ENCODE assay signal across 9 mouse cellular contexts in genomic region chr15:102987124-102987833, GRCm38 (mm10). TPM values are rescaled to one million over a fixed set of nuclear protein-coding genes. Genes with fewer than 3 reads are reported as not detected.
DNase-seq lines count a peak whose midpoint lies in the region; ATAC-seq and TF ChIP-seq lines count a peak whose summit lies in the region.
"Had no signal": no experiment of that assay in that cellular context is flagged by ENCODE, and none has a peak within 500 bp of the region (broad histone marks: within the 10 kb centered on the region; RNA-seq: fewer than 3 reads in every experiment).

No protein-coding gene starts in this region.

- no peak for TF ChIP-seq POLR2A in heart, adult 2 months (IDR thresholded peaks at IDR 0.05; ENCODE audit: insufficient read depth, low read depth, low read length)
- TF ChIP-seq POLR2A in limb, embryonic 14.5 days (IDR thresholded peaks at IDR 0.05; ENCODE audit: borderline replicate concordance, extremely low read depth, insufficient read depth, insufficient read length): no peak

- H3K4me2 ChIP-seq in limb, embryonic 14.5 days (replicated peaks; ENCODE audit: low read depth, low read length, severe bottlenecking): no peak overlapping the region
- H3K4me2 ChIP-seq: embryonic facial prominence, embryonic 12.5 days had no signal

- peak; percentile 82 for DNase-seq in 416B (ENCODE audit: low read depth)
- peak; percentile 92 for DNase-seq in adrenal gland, adult 2 months
- peak; percentile 99 for DNase-seq in embryo, embryonic 10.5 days (ENCODE audit: low spot score)
- peak; percentile 86 to 92 for DNase-seq in heart, adult 2 months
- peak; percentile 97 for DNase-seq in kidney, adult 9 months
- DNase-seq in limb, embryonic 14.5 days (ENCODE audit: low spot score): peak; percentile 96
- peak; percentile 100 for DNase-seq in neural tube, embryonic 10.5 days (ENCODE audit: extremely low spot score, low spot score)
- peak; percentile 89 for DNase-seq in splenic B cell, adult 2 months (ENCODE audit: low read depth, low spot score)

- 4% methylated on average over 21 of the region's 21 CpGs for WGBS in heart, adult 2 months
- 4% methylated on average over 21 of the region's 21 CpGs for WGBS in limb, embryonic 14.5 days

- TF ChIP-seq EP300 in heart, adult 2 months (IDR thresholded peaks at IDR 0.05; ENCODE audit: insufficient read depth, low read depth, low read length): peak; percentile 75; the same call in 1 of the 2 replicates

- no peaks in the 10 kb centered on the region for H3K79me2 ChIP-seq in heart, adult 2 months (replicated peaks; ENCODE audit: control insufficient read depth, insufficient read depth, low read length)

- H3K27me3 ChIP-seq in heart, adult 2 months (ENCODE audit: control insufficient read depth, insufficient read depth, low read length): peaks cover 25% of the 10 kb centered on the region
- peaks cover 96% of the 10 kb centered on the region for H3K27me3 ChIP-seq in limb, embryonic 14.5 days (ENCODE audit: control insufficient read depth, insufficient read depth, low read length)
- H3K27me3 ChIP-seq in splenic B cell, adult 2 months (ENCODE audit: control insufficient read depth, insufficient read depth, low read length, poor library complexity, severe bottlenecking): peaks cover 3% of the 10 kb centered on the region; the same call in 1 of the 2 replicates

- H3K4me1 ChIP-seq in heart, adult 2 months (ENCODE audit: control insufficient read depth, insufficient read depth, low read length): no peaks in the 10 kb centered on the region
- no peaks in the 10 kb centered on the region for H3K4me1 ChIP-seq in limb, embryonic 14.5 days (ENCODE audit: control insufficient read depth, insufficient read depth, low read length)

- H3K9ac ChIP-seq in heart, adult 2 months (ENCODE audit: low read depth, low read length): 0 out of 2 replicates have a peak overlapping the region, but pooled peaks have one; percentile 45
- no peak overlapping the region for H3K9ac ChIP-seq in limb, embryonic 14.5 days (ENCODE audit: low read depth, low read length, severe bottlenecking)
- H3K9ac ChIP-seq: embryonic facial prominence, embryonic 12.5 days had no signal

- peak; percentile 95 for TF ChIP-seq CTCF in heart, adult 2 months (IDR thresholded peaks at IDR 0.05)

- peak; percentile 39; the same call in 1 of the 2 replicates for ATAC-seq in limb, embryonic 14.5 days (ENCODE audit: low FRiP score, low read depth)

- no peaks in the 10 kb centered on the region for H3K36me3 ChIP-seq in heart, adult 2 months (ENCODE audit: control insufficient read depth, insufficient read depth, low read length)
- H3K36me3 ChIP-seq in limb, embryonic 14.5 days (ENCODE audit: control insufficient read depth, insufficient read depth, low read length): no peaks in the 10 kb centered on the region
- no peaks in the 10 kb centered on the region for H3K36me3 ChIP-seq in splenic B cell, adult 2 months (ENCODE audit: control insufficient read depth, insufficient read depth, low read length, poor library complexity, severe bottlenecking)
- H3K36me3 ChIP-seq: embryonic facial prominence, embryonic 12.5 days had no signal

- no peaks in the 10 kb centered on the region for H3K9me3 ChIP-seq in limb, embryonic 14.5 days (ENCODE audit: control insufficient read depth, low read length)
- H3K9me3 ChIP-seq: embryonic facial prominence, embryonic 12.5 days had no signal

- intact Hi-C loops in heart, adult 2 months (cut with DNase I): loop anchor here (1.0 to 10.0 kb wide), 4 partner anchors 134 to 318 kb away; no protein-coding TSS in a partner anchor

- H3K4me3 ChIP-seq in heart, adult 2 months: no peak overlapping the region
- no peak overlapping the region for H3K4me3 ChIP-seq in limb, embryonic 14.5 days (replicated peaks; ENCODE audit: low read length)
- H3K4me3 ChIP-seq: embryonic facial prominence, embryonic 12.5 days had no signal

- H3K27ac ChIP-seq in heart, adult 2 months: no peak overlapping the region
- H3K27ac ChIP-seq in limb, embryonic 14.5 days (replicated peaks; ENCODE audit: low read depth, low read length): no peak overlapping the region
- H3K27ac ChIP-seq: embryonic facial prominence, embryonic 12.5 days had no signal

RNA-seq across cellular contexts. Expression of gene Hoxc8, which starts 3.1 kb away (rescaled TPM):
- 10 to 100 TPM; 30.6 to 40.1 TPM for total RNA-seq in adrenal gland, adult 2 months (2021)
- polyA plus RNA-seq in adrenal gland, adult 2 months (2012; rRNA removed): 13.4 and 17.9 TPM in 2 replicates
- not detected for total RNA-seq in heart, adult 2 months (2021)
- not detected in 2 replicates for polyA plus RNA-seq in heart, adult 2 months (2012; rRNA removed)
- polyA plus RNA-seq in limb, embryonic 14.5 days (2012; rRNA removed): 3.5 and 3.9 TPM in 2 replicates
- 1.9 TPM in 2 replicates for polyA plus RNA-seq in limb, embryonic 14.5 days (2014; fragmentation: Nextera tagmentation; extraction: Ambion mirVana)
- polyA plus RNA-seq: embryonic facial prominence, embryonic 12.5 days had no signal

RNA-seq across cellular contexts. Expression of gene Hoxc6, which starts 10.8 kb away (rescaled TPM):
- 10 to 100 TPM; 52.2 to 60.3 TPM for total RNA-seq in adrenal gland, adult 2 months (2021)
- polyA plus RNA-seq in adrenal gland, adult 2 months (2012; rRNA removed): 41.6 and 58.1 TPM in 2 replicates
- not detected for total RNA-seq in heart, adult 2 months (2021)
- not detected in 2 replicates for polyA plus RNA-seq in heart, adult 2 months (2012; rRNA removed)
- 8.0 and 10.4 TPM in 2 replicates for polyA plus RNA-seq in limb, embryonic 14.5 days (2012; rRNA removed)
- 2.4 and 2.5 TPM in 2 replicates for polyA plus RNA-seq in limb, embryonic 14.5 days (2014; fragmentation: Nextera tagmentation; extraction: Ambion mirVana)
- polyA plus RNA-seq: embryonic facial prominence, embryonic 12.5 days had no signal

RNA-seq across cellular contexts. Expression of gene Hoxc9, which starts 11.0 kb away (rescaled TPM):
- 1 to 10 TPM in 1 of 2 experiments, under 1 TPM in 1; 0.49 to 1.8 TPM for total RNA-seq in adrenal gland, adult 2 months (2021)
- polyA plus RNA-seq in adrenal gland, adult 2 months (2012; rRNA removed): 3.7 and 6.7 TPM in 2 replicates
- total RNA-seq in heart, adult 2 months (2021): not detected
- not detected in 2 replicates for polyA plus RNA-seq in heart, adult 2 months (2012; rRNA removed)
- 2.1 TPM in 2 replicates for polyA plus RNA-seq in limb, embryonic 14.5 days (2012; rRNA removed)
- polyA plus RNA-seq in limb, embryonic 14.5 days (2014; fragmentation: Nextera tagmentation; extraction: Ambion mirVana): 1.1 and 1.3 TPM in 2 replicates
- polyA plus RNA-seq: embryonic facial prominence, embryonic 12.5 days had no signal

RNA-seq across cellular contexts. Expression of gene Hoxc5, which starts 20.0 kb away (rescaled TPM):
- 10 to 100 TPM in 1 of 2 experiments, 1 to 10 TPM in 1; 6.7 to 10.3 TPM for total RNA-seq in adrenal gland, adult 2 months (2021)
- 7.0 and 7.5 TPM in 2 replicates for polyA plus RNA-seq in adrenal gland, adult 2 months (2012; rRNA removed)
- not detected for total RNA-seq in heart, adult 2 months (2021)
- polyA plus RNA-seq in heart, adult 2 months (2012; rRNA removed): 0.20 TPM in 1 of 2 replicates, not detected in the other
- polyA plus RNA-seq in limb, embryonic 14.5 days (2012; rRNA removed): 7.6 and 9.0 TPM in 2 replicates
- 2.6 and 3.5 TPM in 2 replicates for polyA plus RNA-seq in limb, embryonic 14.5 days (2014; fragmentation: Nextera tagmentation; extraction: Ambion mirVana)

RNA-seq across cellular contexts. Expression of gene Hoxc10, which starts 20.7 kb away (rescaled TPM):
- total RNA-seq in adrenal gland, adult 2 months (2021): under 1 TPM; 0.31 to 0.43 TPM
- 0.10 TPM in 1 of 2 replicates, not detected in the other for polyA plus RNA-seq in adrenal gland, adult 2 months (2012; rRNA removed)
- not detected for total RNA-seq in heart, adult 2 months (2021)
- polyA plus RNA-seq in heart, adult 2 months (2012; rRNA removed): not detected in 2 replicates
- 9.7 and 14.3 TPM in 2 replicates for polyA plus RNA-seq in limb, embryonic 14.5 days (2012; rRNA removed)
- polyA plus RNA-seq in limb, embryonic 14.5 days (2014; fragmentation: Nextera tagmentation; extraction: Ambion mirVana): 5.8 and 6.0 TPM in 2 replicates
- polyA plus RNA-seq: embryonic facial prominence, embryonic 12.5 days had no signal
